Mouse (Mus musculus): ENCODE data around the gene Ifrd2. TPM values are rescaled to one million over a fixed set of nuclear protein-coding genes. Genes with fewer than 3 reads are reported as not detected.
A peak's percentile ranks its signal among the peaks of the same experiment; 100 is the strongest.

Gene Ifrd2
- total RNA-seq, 2 experiments from 2014 or later, result 36.9 to 40.7 TPM

GRCm38 (mm10) chr9:107631311-107631826 is 43.9 kb downstream of the Ifrd2 start:
- intact Hi-C loops (cut with DNase I), result no loop called here
- DNase-seq, result no peak

GRCm38 (mm10) chr9:107631861-107632260 is 44.4 kb downstream of the Ifrd2 start:
- DNase-seq, result no peak
- intact Hi-C loops (cut with DNase I), result loop anchor here (2.0 kb wide), 1 partner anchor 19 kb away; no protein-coding TSS in a partner anchor

- peak; percentile 80 to 84 for DNase-seq
- intact Hi-C loops (cut with DNase I), result loop anchor here (2.0 kb wide), 1 partner anchor 20 kb away; no protein-coding TSS in a partner anchor
Observed at GRCm38 (mm10) chr9:107632478-107632877, 45.0 kb downstream of the Ifrd2 start.

GRCm38 (mm10) chr9:107633091-107633660 is 45.7 kb downstream of the Ifrd2 start:
- intact Hi-C loops (cut with DNase I), result loop anchor here (2.0 kb wide), 1 partner anchor 20 kb away; no protein-coding TSS in a partner anchor
- DNase-seq, result peak; percentile 87 to 89

- DNase-seq, result peak; percentile 59 to 72
- intact Hi-C loops (cut with DNase I), result loop anchor here (2.0 kb wide), 1 partner anchor 21 kb away; no protein-coding TSS in a partner anchor
Observed at GRCm38 (mm10) chr9:107633661-107634405, 46.4 kb downstream of the Ifrd2 start.

- intact Hi-C loops (cut with DNase I), result no loop called here
- DNase-seq, result no peak
Observed at GRCm38 (mm10) chr9:107634406-107635278, 47.2 kb downstream of the Ifrd2 start.

GRCm38 (mm10) chr9:107635279-107636028 is 48.0 kb downstream of the Ifrd2 start, which contains the start of gene Gnai2:
Gnai2 (minus strand) TSS chr9:107635367.
- peak; percentile 98 for DNase-seq
- intact Hi-C loops (cut with DNase I), result no loop called here

- DNase-seq, result no peak
- intact Hi-C loops (cut with DNase I), result no loop called here
Observed at GRCm38 (mm10) chr9:107637070-107637469, 49.6 kb downstream of the Ifrd2 start.

- intact Hi-C loops (cut with DNase I), result no loop called here
Observed at GRCm38 (mm10) chr9:107640257-107640772, 52.9 kb downstream of the Ifrd2 start.

GRCm38 (mm10) chr9:107641666-107642065 is 54.2 kb downstream of the Ifrd2 start:
- DNase-seq, result no peak
- intact Hi-C loops (cut with DNase I), result no loop called here

More at GRCm38 (mm10) chr9:107640257-107640772, 52.9 kb downstream of the Ifrd2 start:
- DNase-seq, result peak in 1 of 2 experiments; percentile 45

Other genes with a start within 250 kb of the Ifrd2 start
- 10 to 100 TPM; 16.8 to 17.0 TPM for gene Hemk1, start 249.3 kb upstream of the Ifrd2 start, total RNA-seq (2021)
- 10 to 100 TPM in 1 of 2 experiments, 1 to 10 TPM in 1; 8.9 to 11.4 TPM for gene 6430571L13Rik, start 247.0 kb upstream of the Ifrd2 start, total RNA-seq (2021)
- gene Cacna2d2, start 188.0 kb upstream of the Ifrd2 start, total RNA-seq (2021), result 10 to 100 TPM in 1 of 2 experiments, 1 to 10 TPM in 1; 7.3 to 13.2 TPM
- gene Tmem115, start 53.7 kb upstream of the Ifrd2 start, total RNA-seq (2021), result 10 to 100 TPM; 25.0 to 26.5 TPM
- 1 to 10 TPM; 5.5 to 6.2 TPM for gene Cyb561d2, start 45.4 kb upstream of the Ifrd2 start, total RNA-seq (2021)
- 10 to 100 TPM; 12.9 to 16.7 TPM for gene Nprl2, start 45.4 kb upstream of the Ifrd2 start, total RNA-seq (2021)
- gene Zmynd10, start 40.3 kb upstream of the Ifrd2 start, total RNA-seq (2021), result not detected
- gene Rassf1, start 36.1 kb upstream of the Ifrd2 start, total RNA-seq (2021), result 10 to 100 TPM; 28.8 to 32.0 TPM
- gene Tusc2, start 24.4 kb upstream of the Ifrd2 start, total RNA-seq (2021), result 10 to 100 TPM; 25.7 to 26.8 TPM
- gene Hyal2, start 19.7 kb upstream of the Ifrd2 start, total RNA-seq (2021), result 10 to 100 TPM; 47.0 to 56.0 TPM
- 1 to 10 TPM; 3.9 to 5.7 TPM for gene Hyal1, start 10.7 kb upstream of the Ifrd2 start, total RNA-seq (2021)
- 10 to 100 TPM; 13.0 to 16.2 TPM for gene Naa80, start 8.8 kb upstream of the Ifrd2 start, total RNA-seq (2021)
- under 1 TPM; 0.41 to 0.79 TPM for gene Hyal3, start 6.8 kb upstream of the Ifrd2 start, total RNA-seq (2021)
- gene Sema3b, start 21.6 kb downstream of the Ifrd2 start, total RNA-seq (2021), result 10 to 100 TPM; 15.4 to 17.3 TPM
- gene Gnai2, start 47.7 kb downstream of the Ifrd2 start, total RNA-seq (2021), result 100 to 1,000 TPM; 422 to 478 TPM
- 10 to 100 TPM; 20.5 to 22.6 TPM for gene Slc38a3, start 81.9 kb downstream of the Ifrd2 start, total RNA-seq (2021)
- not detected for gene Gnat1, start 92.1 kb downstream of the Ifrd2 start, total RNA-seq (2021)
- gene Sema3f, start 122.8 kb downstream of the Ifrd2 start, total RNA-seq (2021), result 10 to 100 TPM; 19.4 to 22.2 TPM
- gene Rbm5, start 183.4 kb downstream of the Ifrd2 start, total RNA-seq (2021), result 10 to 100 TPM; 57.8 to 66.6 TPM